Mouse (Mus musculus) left cerebral cortex, postnatal 4 days (tissue): Measurements from ENCODE around the gene Gp1ba. TPM values are rescaled to one million over a fixed set of nuclear protein-coding genes. Genes with fewer than 3 reads are reported as not detected.

Source experiments
- DNase-seq: peaks from one replicate; pipeline ENCODE4 v3.0.0-alpha.2; 2022
- intact Hi-C: fragments of 180-260 bp; cut with DNase I; formaldehyde crosslinking; loops from one replicate; pipeline ENCODE4 v1.15.1; 2025
- total RNA-seq, 2 experiments: library from RNA; stranded (reverse); gene quantifications; 2 replicates each; pipeline ENCODE4 v1.2.3; 2021

Gene Gp1ba
- total RNA-seq, 2 experiments from 2014 or later, result 0.18 TPM; not detected in 1

DNA sequence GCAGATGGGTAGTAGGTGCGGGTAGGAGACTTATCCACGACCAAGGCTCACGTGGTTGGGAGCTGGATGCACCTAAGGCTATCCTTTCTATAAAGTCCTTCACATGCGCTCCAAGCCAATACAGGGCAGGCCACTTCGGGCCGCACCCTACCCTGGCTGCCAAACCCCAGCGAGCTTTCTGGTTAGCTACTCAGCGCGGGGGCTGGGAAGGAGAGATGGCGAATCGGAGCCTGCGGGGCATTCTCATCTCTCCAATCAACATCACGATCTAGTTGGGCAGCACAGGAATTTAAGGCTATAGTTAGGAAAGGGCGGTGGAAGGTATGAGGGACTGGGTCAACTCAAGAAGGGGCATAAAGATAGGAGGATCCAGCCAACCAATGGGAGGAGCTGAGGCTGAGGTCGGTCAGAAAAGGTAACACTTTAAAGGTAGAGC lies 29.4 kb downstream of the Gp1ba start:
- peak; percentile 69 for DNase-seq
- intact Hi-C loops, result no loop called here

DNA sequence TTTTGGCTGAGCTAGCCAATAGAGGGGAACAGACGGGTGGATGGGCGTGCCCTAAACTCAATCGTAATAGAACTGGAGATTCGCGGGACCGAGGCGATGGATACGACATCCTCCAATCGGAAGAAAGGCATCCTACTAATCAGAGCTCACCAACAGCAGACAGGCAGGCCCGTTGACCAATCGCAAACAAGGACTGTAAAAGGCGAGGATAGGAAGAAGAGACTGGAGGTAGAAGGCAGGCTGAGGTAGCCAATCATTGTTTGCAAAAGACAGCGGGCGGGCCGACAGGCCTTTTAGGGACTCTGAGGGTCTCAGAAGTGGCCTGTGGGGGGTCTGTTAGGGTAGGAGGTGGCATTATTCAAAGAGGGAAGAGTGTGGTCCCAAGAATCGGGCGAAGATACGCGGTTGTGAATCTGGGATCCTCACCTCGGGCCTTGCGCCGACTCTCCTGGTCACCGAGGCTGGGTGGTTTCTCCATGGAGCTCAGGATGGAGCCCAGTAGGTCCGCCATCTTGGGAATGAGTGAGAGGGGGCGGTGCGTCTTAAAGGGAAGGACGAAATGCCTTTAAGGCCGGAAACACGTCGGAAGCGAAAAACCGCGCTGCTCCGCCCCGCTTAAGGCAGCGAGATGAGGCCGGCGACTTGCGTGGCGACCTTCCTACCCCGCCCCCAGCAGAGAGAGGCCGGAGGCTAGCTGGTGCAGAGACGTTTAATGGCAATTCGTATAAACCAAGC lies 30.0 kb downstream of the Gp1ba start, which contains the start of gene Spag7:
Spag7 (minus strand) TSS at position 646 of the 735 bp plus-strand sequence.
- intact Hi-C loops, result no loop called here

DNA sequence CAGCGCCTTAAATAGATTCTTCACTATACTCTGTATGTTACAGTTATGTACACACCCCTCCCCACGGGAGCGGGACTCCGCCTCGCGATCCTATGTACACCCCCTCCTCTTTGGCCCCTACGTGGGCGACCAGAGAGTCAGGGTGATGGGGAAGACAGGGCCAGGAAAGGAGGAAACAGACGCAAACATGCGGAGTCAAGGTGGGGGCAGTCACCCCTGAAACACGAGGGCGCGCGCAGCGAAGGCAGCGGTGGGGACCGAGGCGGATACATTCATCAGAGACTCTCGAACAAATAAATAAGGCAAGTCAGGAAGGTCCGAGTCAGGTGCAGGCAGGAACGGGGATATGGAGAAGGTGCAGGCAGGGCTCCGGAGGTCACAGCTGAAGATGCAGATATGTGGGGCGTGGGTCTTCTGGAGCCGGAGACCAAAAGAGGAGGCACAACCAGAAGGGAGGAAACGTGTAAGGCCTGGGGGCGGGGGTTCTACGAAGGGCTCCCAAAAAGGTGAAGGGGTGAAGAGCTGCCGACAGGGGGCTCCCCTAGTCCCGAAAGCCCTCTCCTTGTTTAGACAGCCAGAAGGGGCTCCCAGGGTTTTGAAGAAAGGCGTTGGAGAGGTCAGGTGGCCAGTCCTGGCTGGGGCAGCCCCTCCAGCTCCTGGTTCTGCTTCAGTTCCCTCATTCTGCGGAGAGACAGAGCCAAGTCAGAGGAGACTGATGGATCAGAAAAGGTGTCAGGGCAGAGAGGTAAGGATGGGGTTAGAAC lies 30.8 kb downstream of the Gp1ba start:
- intact Hi-C loops, result no loop called here

More for the DNA sequence above, 30.0 kb downstream of the Gp1ba start, which contains the start of gene Spag7:
- DNase-seq, result peak; percentile 97

DNA sequence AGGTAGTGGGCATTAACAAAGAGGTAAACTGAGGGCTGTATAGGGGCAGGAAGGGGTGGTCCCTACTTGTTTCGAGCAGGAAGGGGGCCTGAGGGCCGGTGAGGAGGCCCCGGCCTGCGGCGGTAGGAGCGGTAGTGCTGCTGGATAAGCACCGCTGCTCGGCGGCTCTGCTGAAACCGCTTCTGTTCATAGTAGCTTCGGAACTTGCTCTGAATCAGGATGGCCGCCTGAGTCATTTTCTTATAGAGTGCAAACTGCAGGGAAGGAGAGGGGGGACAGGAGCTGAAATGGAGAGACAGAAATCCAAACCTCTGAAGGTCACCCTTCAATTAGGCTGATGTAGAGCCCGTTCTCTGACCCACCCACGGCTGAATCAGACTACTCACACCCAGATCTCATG lies 31.6 kb downstream of the Gp1ba start:
- DNase-seq, result no peak
- intact Hi-C loops, result no loop called here

More for the DNA sequence above, 30.8 kb downstream of the Gp1ba start:
- peak; percentile 86 for DNase-seq

DNA sequence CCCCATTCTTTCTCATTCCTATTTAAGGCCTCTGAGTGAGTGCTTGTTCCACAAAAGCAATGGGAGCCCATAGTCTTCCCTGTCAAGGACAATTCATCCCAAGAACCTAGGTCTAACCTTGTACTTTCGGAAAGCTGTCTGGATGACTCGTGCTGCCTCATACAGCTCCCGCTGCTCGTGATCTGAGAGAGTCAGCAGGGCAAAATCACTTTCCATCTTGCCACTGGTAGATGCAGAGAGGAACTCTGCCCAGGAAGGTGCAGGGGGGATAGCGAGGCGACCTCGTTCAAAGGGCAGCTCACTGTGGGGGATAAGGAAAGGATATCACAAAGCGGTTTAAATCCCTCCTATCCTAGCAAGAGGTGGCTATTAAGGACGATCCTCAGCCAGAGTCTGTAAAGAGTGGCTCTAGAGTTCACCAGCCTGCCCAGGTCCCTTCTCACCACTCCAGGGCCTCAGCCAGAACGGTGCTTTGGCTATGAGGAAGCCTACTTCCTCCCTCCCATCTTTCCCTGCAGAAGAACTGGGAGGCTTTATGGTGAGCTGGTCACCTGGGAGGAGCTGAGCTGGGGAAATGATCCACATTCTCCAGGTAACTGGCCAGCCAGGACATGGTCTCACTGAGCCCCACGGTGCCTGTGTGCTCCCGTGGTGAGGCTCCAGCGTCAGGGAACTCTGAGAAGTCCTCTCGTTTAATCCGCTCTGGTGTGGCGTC lies 32.6 kb downstream of the Gp1ba start:
- no peak for DNase-seq
- intact Hi-C loops, result no loop called here

DNA sequence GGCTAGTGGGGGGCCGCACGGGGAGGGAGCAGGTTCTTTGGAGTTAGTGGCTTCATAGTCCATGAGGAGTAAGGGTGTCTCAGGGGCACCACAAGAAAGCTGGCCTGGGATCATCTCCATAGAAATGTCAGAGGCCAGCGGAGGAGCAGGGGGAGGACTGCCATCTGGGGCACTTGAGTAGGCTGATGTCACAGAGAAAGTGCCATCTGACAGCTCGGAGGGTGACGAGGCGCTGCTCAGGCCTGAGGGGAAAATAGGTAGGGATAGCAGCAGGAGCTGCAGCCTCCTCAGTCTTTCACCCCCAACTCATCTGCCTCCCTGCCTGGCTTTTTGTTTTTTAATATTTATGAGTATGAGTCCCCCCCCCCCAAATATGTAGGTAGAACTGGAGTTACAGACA lies 35.1 kb downstream of the Gp1ba start:
- DNase-seq, result no peak
- intact Hi-C loops, result no loop called here

DNA sequence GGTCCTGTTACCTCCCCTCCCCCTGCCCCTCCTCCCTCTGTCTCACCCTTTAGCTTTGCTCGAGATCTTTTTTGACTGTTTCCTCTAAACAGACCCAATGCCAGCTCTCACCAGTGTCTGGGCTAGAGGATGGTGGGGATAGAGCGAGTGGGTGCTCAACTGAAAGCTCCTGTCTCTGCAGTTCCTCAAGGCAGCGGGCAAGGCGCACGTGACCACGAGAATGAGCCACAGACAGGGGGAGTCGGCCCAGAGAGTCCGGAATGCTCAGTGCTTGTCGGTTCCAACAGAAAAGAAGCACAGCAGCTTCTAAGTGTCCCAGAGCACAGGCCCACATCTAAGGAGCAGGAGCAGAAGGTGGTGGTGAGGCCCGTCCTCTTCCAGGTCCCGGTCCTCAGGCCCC lies 35.6 kb downstream of the Gp1ba start:
- intact Hi-C loops, result no loop called here
- no peak for DNase-seq

DNA sequence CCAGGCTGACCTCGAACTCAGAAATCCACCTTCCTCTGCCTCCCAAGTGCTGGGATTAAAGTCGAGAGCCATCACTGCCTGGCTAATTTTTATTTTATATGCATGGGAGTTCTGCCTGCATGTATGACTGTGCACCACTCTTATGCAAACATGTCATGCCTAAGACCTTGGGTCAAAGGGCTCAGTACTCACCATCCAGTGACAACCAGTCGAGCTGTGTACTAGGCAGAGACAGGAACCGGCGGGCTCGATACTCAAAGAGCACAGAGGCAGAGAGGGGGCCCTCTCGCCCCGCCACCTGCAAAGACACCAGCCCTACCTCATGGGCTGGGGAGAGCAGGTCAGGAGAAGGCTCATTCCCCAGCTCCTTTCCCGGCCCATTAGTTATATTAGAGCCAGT lies 39.2 kb downstream of the Gp1ba start:
- no peak for DNase-seq
- intact Hi-C loops, result no loop called here

DNA sequence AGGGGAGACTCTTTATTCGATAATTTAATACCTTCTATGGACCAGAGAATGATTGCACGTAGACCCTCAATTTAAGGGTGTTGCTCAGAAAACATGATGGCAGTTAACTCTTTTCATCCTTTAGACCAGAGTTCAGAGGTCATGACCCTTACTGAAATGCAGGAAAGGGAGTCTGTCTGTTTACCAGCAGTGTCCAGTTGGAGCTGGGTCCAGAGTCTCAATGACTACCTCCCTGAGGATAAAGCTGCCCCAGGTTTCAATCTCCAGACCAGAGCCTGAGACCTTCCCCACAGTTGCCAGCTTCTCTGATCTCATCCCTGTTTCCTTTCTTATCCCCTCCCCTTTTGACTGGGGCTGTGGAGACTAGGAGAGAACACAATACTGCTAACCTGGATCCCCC lies 39.7 kb downstream of the Gp1ba start:
- DNase-seq, result no peak
- intact Hi-C loops, result no loop called here

DNA sequence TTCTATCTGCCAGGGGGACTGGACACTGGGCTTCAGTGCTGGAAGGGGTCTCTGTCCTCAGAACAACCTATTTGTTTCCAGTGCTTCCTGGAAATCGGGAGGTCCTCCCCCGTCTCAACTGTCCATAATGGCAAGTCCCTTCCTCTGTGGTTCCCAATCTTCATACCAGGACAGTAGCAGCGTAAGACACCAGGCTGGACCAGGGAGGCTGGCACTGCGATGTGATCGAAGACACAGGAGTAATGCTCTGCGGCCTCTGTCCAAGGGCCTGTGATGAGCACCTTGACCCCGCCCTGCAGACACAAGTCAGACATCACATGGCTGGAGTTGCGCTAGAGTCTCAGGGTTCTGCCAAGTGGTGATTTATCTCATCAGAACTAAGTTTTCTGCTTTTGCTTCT lies 40.4 kb downstream of the Gp1ba start:
- intact Hi-C loops, result no loop called here
- DNase-seq, result no peak

DNA sequence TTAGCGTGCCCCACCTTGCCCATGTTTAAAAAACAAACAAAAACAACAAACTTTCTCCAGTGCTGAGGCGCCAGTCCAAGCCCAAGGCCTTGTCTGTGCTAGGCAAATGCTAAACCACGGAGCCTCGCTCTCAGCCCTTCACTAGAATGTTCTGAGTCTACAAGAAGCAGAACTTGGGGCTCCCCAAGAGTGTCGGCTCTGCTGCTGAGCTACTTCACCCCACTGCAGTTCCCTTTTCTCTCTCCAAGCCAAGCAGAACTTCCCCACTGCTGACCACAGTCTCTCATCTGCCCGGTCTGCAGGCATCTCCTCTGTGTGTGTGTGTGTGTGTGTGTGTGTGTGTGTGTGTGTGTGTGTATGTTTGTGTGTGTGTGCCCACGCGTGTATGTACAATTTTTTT lies 41.0 kb downstream of the Gp1ba start:
- no peak for DNase-seq
- intact Hi-C loops, result no loop called here

DNA sequence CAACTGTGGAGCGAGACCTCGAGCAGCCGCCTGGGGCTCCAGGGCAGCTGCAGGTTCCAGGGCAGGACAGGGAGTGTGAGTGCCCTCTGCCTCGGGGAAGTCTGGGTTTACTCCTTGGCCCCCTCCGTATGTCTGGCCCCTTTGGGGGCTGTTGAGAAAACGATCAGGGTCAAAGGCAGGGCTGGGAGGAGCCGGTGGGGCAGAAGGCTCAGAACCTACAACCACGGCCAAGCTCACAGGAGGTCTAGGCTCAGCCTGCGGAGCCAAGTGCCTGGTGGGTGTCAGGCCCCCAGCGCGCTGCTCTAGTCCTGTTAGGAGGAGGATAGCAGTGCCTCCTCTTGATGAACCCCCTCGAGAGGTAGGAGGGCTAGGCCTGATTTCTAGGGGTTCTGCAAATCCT lies 42.2 kb downstream of the Gp1ba start:
- intact Hi-C loops, result no loop called here
- no peak for DNase-seq

DNA sequence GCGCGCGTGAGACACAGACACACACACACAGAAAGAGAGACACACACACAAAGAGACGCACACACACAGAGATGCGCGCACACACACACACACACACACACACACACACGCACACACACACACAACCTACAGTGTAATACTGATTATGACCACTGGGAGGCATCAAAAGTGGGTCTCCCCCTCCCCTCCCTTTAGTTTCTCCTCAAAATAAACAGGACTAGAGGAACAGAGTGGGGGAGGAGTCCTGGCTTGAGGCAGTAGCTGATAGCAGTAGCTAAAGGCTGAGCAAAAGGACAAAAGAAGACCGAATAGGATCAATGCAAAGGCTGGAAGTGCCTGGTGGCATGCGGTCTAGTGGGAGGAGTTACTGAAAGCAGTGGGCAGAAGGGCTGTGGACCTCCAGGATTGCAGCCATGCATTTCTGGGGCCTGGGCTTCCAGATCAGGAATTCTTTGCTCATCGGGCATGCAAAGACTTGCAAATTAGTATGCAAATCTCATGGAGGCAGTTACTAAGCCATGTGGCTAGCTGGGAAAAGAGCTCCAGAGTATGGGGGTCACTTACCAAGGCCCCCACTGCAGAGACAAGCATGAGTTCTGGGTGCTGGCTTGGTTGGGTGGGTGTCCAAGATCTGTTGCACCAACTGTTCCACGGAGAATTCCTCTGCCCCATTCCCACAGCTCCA lies 43.1 kb downstream of the Gp1ba start:
- intact Hi-C loops, result no loop called here
- DNase-seq, result peak; percentile 47

DNA sequence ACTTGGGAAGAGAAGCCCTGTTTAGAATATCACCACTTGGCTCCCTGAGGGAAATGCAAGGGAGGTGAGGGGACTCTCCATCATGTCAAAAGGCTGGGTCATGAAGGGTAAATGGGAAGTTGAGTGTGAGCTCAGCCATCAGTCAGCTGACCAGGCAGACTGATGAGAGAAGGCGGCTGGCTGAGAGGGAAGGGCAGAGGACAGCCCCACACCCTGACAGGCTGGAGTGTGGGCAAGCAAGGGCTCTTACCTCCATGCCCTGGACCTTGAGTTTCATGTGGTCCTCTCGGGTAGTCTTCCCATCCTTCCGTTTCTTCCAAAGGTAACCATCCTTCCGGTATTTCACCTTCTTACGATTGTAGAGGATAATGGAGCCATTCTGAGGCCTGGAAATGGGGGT lies 44.7 kb downstream of the Gp1ba start:
- intact Hi-C loops, result no loop called here
- DNase-seq, result no peak

DNA sequence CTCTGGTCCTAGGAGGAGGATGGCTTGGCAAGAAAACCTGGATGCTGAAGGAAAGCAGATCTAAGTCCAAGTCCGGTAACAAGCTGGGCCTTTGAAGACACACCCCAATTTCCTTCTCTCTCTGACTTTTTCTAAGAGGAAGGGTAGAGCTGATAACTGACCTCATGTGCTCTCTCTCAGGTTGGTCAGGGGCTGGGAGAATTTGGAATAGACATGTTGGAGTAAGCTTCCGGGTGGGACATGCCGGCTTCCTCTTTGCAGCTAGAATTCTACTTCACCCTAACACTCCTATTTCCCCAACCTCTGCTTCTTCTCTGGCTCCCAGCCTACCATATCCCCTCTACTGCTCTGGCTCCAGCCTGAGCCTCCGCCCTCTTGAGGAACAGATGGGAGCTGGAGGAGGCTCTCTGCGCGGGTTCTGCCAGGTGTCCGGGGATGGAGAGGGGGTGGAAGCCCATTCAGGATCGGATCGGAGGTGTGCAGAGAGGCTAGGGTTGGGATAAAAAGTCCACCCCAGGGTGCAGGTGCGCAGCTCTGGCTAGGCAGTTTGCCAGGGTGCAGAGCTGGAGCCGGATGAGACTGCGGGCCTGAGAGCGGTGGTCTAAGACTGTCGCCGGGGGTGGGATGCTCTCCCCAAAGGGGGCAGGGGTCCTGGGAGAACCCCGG lies 48.1 kb downstream of the Gp1ba start:
- peak; percentile 64 for DNase-seq
- intact Hi-C loops, result no loop called here

DNA sequence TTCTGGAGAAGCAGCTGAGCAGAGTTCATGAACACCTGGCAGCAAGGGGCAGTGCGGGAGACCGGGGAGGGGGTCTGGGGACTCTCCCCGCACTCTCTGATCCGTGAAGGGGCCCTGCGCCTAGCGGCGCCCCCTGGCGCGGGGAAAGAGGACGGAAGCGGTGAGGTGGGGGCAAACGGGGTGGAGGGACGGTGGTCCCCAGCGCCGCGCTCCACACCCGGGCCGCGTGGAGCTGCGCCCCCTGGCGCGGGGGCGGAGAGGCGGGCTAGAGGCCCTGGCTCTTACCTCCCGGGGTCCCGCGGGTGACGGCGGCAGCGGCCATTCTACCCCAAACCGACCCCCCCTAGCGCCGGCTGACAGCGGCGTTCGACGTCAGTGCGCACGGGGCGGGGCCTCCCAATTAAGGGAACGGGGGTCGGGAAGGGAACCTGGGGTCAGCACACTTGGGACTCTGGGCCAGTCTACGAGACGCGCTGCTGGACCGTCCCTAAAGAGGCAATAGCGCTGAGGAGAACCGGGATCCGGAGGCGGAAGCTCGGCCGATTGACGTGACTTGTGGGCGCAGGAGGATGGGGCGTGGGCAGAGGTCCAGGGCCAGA lies 48.8 kb downstream of the Gp1ba start, which contains the start of gene Camta2:
Camta2 (minus strand) TSS at position 505 of the 599 bp plus-strand sequence.
- intact Hi-C loops, result no loop called here
- peak; percentile 88 for DNase-seq

DNA sequence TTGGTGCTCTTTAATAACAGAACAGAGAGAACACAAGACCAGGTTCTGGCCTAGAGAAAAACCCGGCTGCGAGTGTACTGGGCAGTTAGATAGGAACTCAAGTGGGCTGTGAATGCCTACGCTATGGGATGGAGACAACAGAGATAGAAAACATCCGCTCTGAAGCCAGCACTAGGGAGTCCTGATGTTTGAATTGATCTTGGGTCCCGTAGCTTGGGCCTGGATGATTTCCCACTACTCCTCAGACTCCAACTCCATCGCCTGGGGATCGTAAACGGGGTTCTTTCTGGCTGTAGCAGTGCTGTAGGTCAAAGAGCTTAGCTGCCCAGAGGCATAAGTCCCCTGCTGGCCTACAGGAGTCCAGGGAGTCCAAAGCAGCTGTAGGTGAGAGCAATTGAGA lies 49.5 kb downstream of the Gp1ba start:
- no peak for DNase-seq
- intact Hi-C loops, result no loop called here

DNA sequence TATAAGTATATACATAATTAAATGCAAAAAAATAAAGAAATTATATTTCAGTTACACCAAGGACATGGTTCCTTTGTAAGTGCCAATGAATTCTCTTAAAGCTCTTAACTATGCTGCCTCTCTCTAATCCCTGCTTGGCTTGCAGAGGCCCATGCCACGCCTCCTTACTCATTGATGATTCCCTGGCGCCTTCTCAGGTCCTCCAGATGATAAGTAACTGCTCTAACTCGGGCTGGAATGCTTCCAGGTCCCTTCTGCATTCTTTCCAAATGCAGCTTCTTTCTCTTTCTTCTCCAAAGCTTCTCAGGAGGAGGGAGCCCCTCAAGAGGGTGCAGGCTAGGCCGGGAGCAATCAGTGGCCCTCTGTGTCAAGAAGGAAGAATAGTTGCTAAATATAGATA lies 50.7 kb downstream of the Gp1ba start:
- no peak for DNase-seq
- intact Hi-C loops, result no loop called here
